Mouse (Mus musculus) lung, postnatal 0 days (tissue): ENCODE measurements at regions not wholly inside any gene's neighbourhood (a gene's known extent, or its start where the extent isn't known, plus 50 kb on each side); places are given as distances from the start of the nearest gene placed in this dataset.

Experiments used
- CTCF ChIP-seq: IDR thresholded peaks from 2 replicates; pipeline ENCODE4 v1.5.1; 2016; ENCODE audit warnings: antibody characterized with exemption, mild to moderate bottlenecking
- EP300 ChIP-seq: IDR thresholded peaks from 2 replicates; pipeline ENCODE4 v1.6.1; 2016; ENCODE audit warnings: antibody characterized with exemption, mild to moderate bottlenecking, control low read depth

GRCm38 (mm10) chr5:45084741-45085140 is 285.3 kb upstream of the Ldb2 start:
- TF ChIP-seq CTCF (no peak), EP300 (no peak)
